Comparison of ENCODE assay signal across 8 mouse cellular contexts in genomic region chr6:116264018-116264651, GRCm38 (mm10). TPM values are rescaled to one million over a fixed set of nuclear protein-coding genes. Genes with fewer than 3 reads are reported as not detected.
A peak's percentile ranks its signal among the peaks of the same experiment; 100 is the strongest.
DNase-seq lines count a peak whose midpoint lies in the region; ATAC-seq and TF ChIP-seq lines count a peak whose summit lies in the region.

Zfand4 (plus strand) TSS chr6:116264222.

- peak; percentile 85 for DNase-seq in CH12.LX (ENCODE audit: extremely low read depth)
- peak; percentile 81 for DNase-seq in c-Kit-positive CD71-positive TER-119-negative erythroid progenitor cells, embryonic 14.5 days (ENCODE audit: low read depth)
- DNase-seq in heart, postnatal 10 days = peak; percentile 95
- DNase-seq in large intestine, adult 2 months (ENCODE audit: low read depth, low spot score) = peak; percentile 60
- DNase-seq in liver, postnatal 0 days = peak; percentile 95
- peak; percentile 97 for DNase-seq in testis, postnatal 10 days (ENCODE audit: low spot score)

- H3K9ac ChIP-seq in CH12.LX (ENCODE audit: insufficient read depth, low read depth) = peak within 1 kb of the TSS; percentile 72
- H3K9ac ChIP-seq in forebrain, embryonic 12.5 days = peak within 1 kb of the TSS; percentile 71
- peak within 1 kb of the TSS; percentile 85 for H3K9ac ChIP-seq in liver, postnatal 0 days (replicated peaks)
- peak within 1 kb of the TSS; percentile 69 for H3K9ac ChIP-seq in neural tube, embryonic 14.5 days (replicated peaks; ENCODE audit: low read depth, low read length)

- peaks cover 18 to 37% of the 10 kb centered on the region in 2 experiments for H3K36me3 ChIP-seq in CH12.LX (replicated peaks in 1 of 2; ENCODE audit: control insufficient read depth in 1 of 2, insufficient read depth in 1 of 2, low read length in 1 of 2)
- peaks cover 15% of the 10 kb centered on the region; the same call in 1 of the 2 replicates for H3K36me3 ChIP-seq in forebrain, embryonic 12.5 days (replicated peaks)
- peaks cover 10% of the 10 kb centered on the region for H3K36me3 ChIP-seq in liver, postnatal 0 days (replicated peaks; ENCODE audit: insufficient read depth, low read length)
- H3K36me3 ChIP-seq in neural tube, embryonic 14.5 days (ENCODE audit: control insufficient read depth, insufficient read depth, low read length) = peaks cover 21% of the 10 kb centered on the region; the same call in 1 of the 2 replicates

- H3K4me3 ChIP-seq in CH12.LX (replicated peaks in 1 of 3; ENCODE audit: low read depth in 2 of 3, low read length in 2 of 3, poor library complexity in 1 of 3) = peak within 1 kb of the TSS; percentile 70 to 93 (median 72)
- H3K4me3 ChIP-seq in forebrain, embryonic 12.5 days (replicated peaks) = peak within 1 kb of the TSS; percentile 67
- H3K4me3 ChIP-seq in liver, postnatal 0 days (ENCODE audit: low read depth, low read length) = peak within 1 kb of the TSS; percentile 73
- peak within 1 kb of the TSS; percentile 45 for H3K4me3 ChIP-seq in neural tube, embryonic 14.5 days (ENCODE audit: low read depth, low read length)

- peak; percentile 95 for ATAC-seq in forebrain, embryonic 12.5 days (ENCODE audit: low FRiP score)
- peak; percentile 92 for ATAC-seq in liver, postnatal 0 days
- ATAC-seq in neural tube, embryonic 14.5 days (ENCODE audit: low read depth) = peak; percentile 98

- no peaks in the 10 kb centered on the region; the same call in 1 of the 2 replicates for H3K79me2 ChIP-seq in CH12.LX (replicated peaks; ENCODE audit: control insufficient read depth, extremely low read depth, insufficient read depth, poor library complexity, severe bottlenecking)

- under 1% methylated on average over 67 of the region's 67 CpGs for WGBS in forebrain, embryonic 12.5 days
- under 1% methylated on average over 67 of the region's 67 CpGs for WGBS in large intestine, adult 2 months
- WGBS in liver, postnatal 0 days (ENCODE audit: insufficient replicate concordance) = 1% methylated on average over 32 of the region's 67 CpGs
- under 1% methylated on average over 60 of the region's 67 CpGs for WGBS in neural tube, embryonic 14.5 days

- H3K27ac ChIP-seq in CH12.LX (ENCODE audit: insufficient read depth, low read depth) = peak within 1 kb of the TSS; percentile 45
- peak within 1 kb of the TSS; percentile 90 for H3K27ac ChIP-seq in forebrain, embryonic 12.5 days
- H3K27ac ChIP-seq in liver, postnatal 0 days (ENCODE audit: low read depth) = peak within 1 kb of the TSS; percentile 76
- H3K27ac ChIP-seq in neural tube, embryonic 14.5 days (ENCODE audit: low read depth, low read length) = no peak within 1 kb of the TSS

- no peaks in the 10 kb centered on the region for H3K9me3 ChIP-seq in CH12.LX (replicated peaks; ENCODE audit: low read length)
- no peaks in the 10 kb centered on the region for H3K9me3 ChIP-seq in forebrain, embryonic 12.5 days
- no peaks in the 10 kb centered on the region for H3K9me3 ChIP-seq in liver, postnatal 0 days (ENCODE audit: low read length)
- no peaks in the 10 kb centered on the region for H3K9me3 ChIP-seq in neural tube, embryonic 14.5 days (ENCODE audit: control insufficient read depth, low read length)

- no peak for TF ChIP-seq EP300 in CH12.LX (IDR thresholded peaks at IDR 0.05; ENCODE audit: low read length)
- TF ChIP-seq EP300 in liver, postnatal 0 days (IDR thresholded peaks at IDR 0.05; ENCODE audit: low read depth) = no peak

- H3K27me3 ChIP-seq in CH12.LX (replicated peaks) = no peaks in the 10 kb centered on the region
- no peaks in the 10 kb centered on the region for H3K27me3 ChIP-seq in forebrain, embryonic 12.5 days
- no peaks in the 10 kb centered on the region for H3K27me3 ChIP-seq in liver, postnatal 0 days (ENCODE audit: insufficient read depth, low read length)
- H3K27me3 ChIP-seq in neural tube, embryonic 14.5 days (ENCODE audit: control insufficient read depth, insufficient read depth, low read length) = no peaks in the 10 kb centered on the region

- peak; percentile 74 for TF ChIP-seq POLR2A in CH12.LX (IDR thresholded peaks at IDR 0.05; ENCODE audit: low read depth, low read length)

- TF ChIP-seq RAD21 in CH12.LX (IDR thresholded peaks at IDR 0.05; ENCODE audit: low read depth, low read length) = no peak

- peak within 1 kb of the TSS; percentile 51 for H3K4me2 ChIP-seq in CH12.LX (ENCODE audit: insufficient read depth, low read depth, poor library complexity, severe bottlenecking)
- H3K4me2 ChIP-seq in forebrain, embryonic 12.5 days = peak within 1 kb of the TSS; percentile 68
- peak within 1 kb of the TSS; percentile 95 for H3K4me2 ChIP-seq in liver, postnatal 0 days (ENCODE audit: low read depth, low read length)
- H3K4me2 ChIP-seq in neural tube, embryonic 14.5 days (ENCODE audit: low read depth, low read length) = peak within 1 kb of the TSS; percentile 46

- in situ Hi-C loops in CH12.LX (cut with MboI; ENCODE audit: low pct_ligation_motif_present, low pct_unique_long_range_greater_than_20kb, low sequenced_read_pairs) = no loop called here

- no peak for TF ChIP-seq CTCF in CH12.LX (conservative IDR thresholded peaks at IDR 0.05 in 1 of 2, IDR thresholded peaks at IDR 0.05 in 1 of 2; ENCODE audit: low read depth in 2 of 2, low read length in 2 of 2)
- no peak for TF ChIP-seq CTCF in liver, postnatal 0 days (IDR thresholded peaks at IDR 0.05; ENCODE audit: low read depth)

- peaks cover 2 to 20% of the 10 kb centered on the region in 2 experiments; a peak in 3 of 4 replicates for H3K4me1 ChIP-seq in CH12.LX (ENCODE audit: control insufficient read depth in 1 of 2, insufficient read depth in 2 of 2)
- H3K4me1 ChIP-seq in forebrain, embryonic 12.5 days = peaks cover 20% of the 10 kb centered on the region
- H3K4me1 ChIP-seq in liver, postnatal 0 days (ENCODE audit: insufficient read depth) = peaks cover 28% of the 10 kb centered on the region
- peaks cover 6% of the 10 kb centered on the region for H3K4me1 ChIP-seq in neural tube, embryonic 14.5 days (ENCODE audit: control insufficient read depth, insufficient read depth, low read length)

- intact Hi-C loops in heart, postnatal 10 days (cut with DNase I) = loop anchor here (5.0 kb wide), 1 partner anchor 73 kb away; the partner anchor contains the start of gene March8

- dilution Hi-C loops in CH12.LX (cut with MboI; ENCODE audit: extremely low pct_ligation_motif_present, extremely low pct_unique_long_range_greater_than_20kb, low sequenced_read_pairs) = no loop called here

TF ChIP-seq in CH12.LX, 34 proteins besides CTCF, POLR2A, EP300 and RAD21 (continues in another document):
- TF ChIP-seq MXI1 (IDR thresholded peaks at IDR 0.05; ENCODE audit: low read depth, low read length) = no peak; the same call in 1 of the 2 replicates
- no peak for TF ChIP-seq GABPA (IDR thresholded peaks at IDR 0.05; ENCODE audit: insufficient replicate concordance, low read depth, low read length)
- no peak for TF ChIP-seq RCOR1 (conservative IDR thresholded peaks at IDR 0.05; ENCODE audit: low read depth, low read length)
- no peak for TF ChIP-seq JUND (conservative IDR thresholded peaks at IDR 0.05; ENCODE audit: low read depth, low read length)
- TF ChIP-seq CHD1 (IDR thresholded peaks at IDR 0.05; ENCODE audit: low read depth, low read length) = no peak
- TF ChIP-seq ZKSCAN1 (IDR thresholded peaks at IDR 0.05; ENCODE audit: borderline replicate concordance, low read depth, low read length) = no peak
- TF ChIP-seq NELFE (IDR thresholded peaks at IDR 0.05; ENCODE audit: low read depth, low read length) = peak; percentile 55
- peak; percentile 30; the same call in 1 of the 2 replicates for TF ChIP-seq TCF12 (IDR thresholded peaks at IDR 0.05; ENCODE audit: low read depth, low read length)
- no peak for TF ChIP-seq MAX (IDR thresholded peaks at IDR 0.05; ENCODE audit: low read length)
- TF ChIP-seq IRF4 (IDR thresholded peaks at IDR 0.05; ENCODE audit: low read depth, low read length) = no peak
- no peak for TF ChIP-seq MAFK (IDR thresholded peaks at IDR 0.05; ENCODE audit: insufficient replicate concordance, low read length)
- no peak for TF ChIP-seq USF1 (IDR thresholded peaks at IDR 0.05; ENCODE audit: low read depth, low read length)
- 0 out of 2 replicates have a peak, but pooled peaks have one; percentile 37 for TF ChIP-seq SIN3A (IDR thresholded peaks at IDR 0.05; ENCODE audit: low read length)
- TF ChIP-seq MYC (IDR thresholded peaks at IDR 0.05; ENCODE audit: low read depth, low read length) = no peak
- TF ChIP-seq UBTF (IDR thresholded peaks at IDR 0.05; ENCODE audit: low read depth, low read length) = 0 out of 2 replicates have a peak, but pooled peaks have one; percentile 61
- no peak for TF ChIP-seq POLR2AphosphoS2 (IDR thresholded peaks at IDR 0.05; ENCODE audit: low read depth, low read length)
- no peak for TF ChIP-seq SMC3 (IDR thresholded peaks at IDR 0.05; ENCODE audit: low read depth, low read length)
- TF ChIP-seq MAZ (IDR thresholded peaks at IDR 0.05; ENCODE audit: low read depth, low read length) = no peak
- TF ChIP-seq BHLHE40 (IDR thresholded peaks at IDR 0.05; ENCODE audit: low read depth, low read length) = no peak
- TF ChIP-seq MEF2A (IDR thresholded peaks at IDR 0.05; ENCODE audit: borderline replicate concordance, low read depth, low read length) = no peak
- 0 out of 2 replicates have a peak, but pooled peaks have one; percentile 20 for TF ChIP-seq KAT2A (IDR thresholded peaks at IDR 0.05; ENCODE audit: insufficient replicate concordance, low read length)
- TF ChIP-seq PAX5 (IDR thresholded peaks at IDR 0.05; ENCODE audit: low read length) = no peak
- no peak for TF ChIP-seq ZMIZ1 (IDR thresholded peaks at IDR 0.05; ENCODE audit: low read depth, low read length)
- TF ChIP-seq ZNF384 (IDR thresholded peaks at IDR 0.05; ENCODE audit: low read depth, low read length) = no peak
- peak; percentile 33; the same call in 1 of the 2 replicates for TF ChIP-seq HCFC1 (IDR thresholded peaks at IDR 0.05; ENCODE audit: low read depth, low read length)
- no peak for TF ChIP-seq USF2 (conservative IDR thresholded peaks at IDR 0.05; ENCODE audit: low read depth, low read length)
- peak; percentile 86 for TF ChIP-seq CHD2 (IDR thresholded peaks at IDR 0.05; ENCODE audit: low read length)
- TF ChIP-seq TBP (conservative IDR thresholded peaks at IDR 0.05; ENCODE audit: low read depth, low read length) = no peak

RNA-seq across cellular contexts. Expression of gene Zfand4, which starts in this region (rescaled TPM):
- total RNA-seq in CH12.LX (2012; rRNA removed) (3.0 and 3.1 TPM in 2 replicates), CH12.LX (2014; rRNA removed) (2.2 and 2.7 TPM in 2 replicates)
- polyA plus RNA-seq in CH12.LX (2012; ENCODE audit: insufficient read length, low read depth) = 3.8 and 4.4 TPM in 2 replicates
- 10.7 and 12.1 TPM in 2 replicates for polyA plus RNA-seq in forebrain, embryonic 12.5 days (2016; fragmentation: Nextera tagmentation; extraction: Ambion mirVana)
- 1 to 10 TPM; 3.9 to 4.7 TPM for total RNA-seq in heart, postnatal 10 days (2021)
- 0.15 and 0.40 TPM in 2 replicates for polyA plus RNA-seq in large intestine, adult 2 months (2012; rRNA removed)
- 4.9 and 5.7 TPM in 2 replicates for polyA plus RNA-seq in liver, postnatal 0 days (2015; fragmentation: Nextera tagmentation; extraction: Ambion mirVana)
- polyA plus RNA-seq in neural tube, embryonic 14.5 days (2014; fragmentation: Nextera tagmentation; extraction: Ambion mirVana) = 6.7 and 7.3 TPM in 2 replicates

Comparison
In these comparisons a context has a peak if more than half of its experiments do, and no peak if none do; other contexts are left out.
1. Peak in DNase-seq in large intestine, adult 2 months; RNA of the gene not detected or under 1 TPM.